Mouse (Mus musculus) CH12.LX (cell line): ENCODE data around the gene Zfp326.

Experiments used
- CTCF ChIP-seq, 2 experiments: IDR thresholded peaks in 1 of 2; conservative IDR thresholded peaks in 1 of 2; 2 replicates each; pipeline ENCODE4 v1.5.1; 2011 to 2012; ENCODE audit warnings: low read depth in 2 of 2, low read length in 2 of 2, improper control_type of control experiment in 1 of 2, inconsistent platforms in 1 of 2, mild to moderate bottlenecking in 1 of 2, moderate library complexity in 1 of 2
- GABPA ChIP-seq: IDR thresholded peaks from 2 replicates; pipeline ENCODE4 v1.6.1; 2012; ENCODE audit warnings: low read depth, low read length, improper control_type of control experiment, inconsistent platforms; ENCODE audit not compliant: insufficient replicate concordance
- JUN ChIP-seq: IDR thresholded peaks from 2 replicates; pipeline ENCODE4 v1.6.1; 2011; ENCODE audit warnings: low read depth, mild to moderate bottlenecking, low read length, improper control_type of control experiment, moderate library complexity; ENCODE audit not compliant: insufficient read depth
- MYC ChIP-seq: IDR thresholded peaks from 2 replicates; pipeline ENCODE4 v1.6.1; 2011; ENCODE audit warnings: low read depth, mild to moderate bottlenecking, improper control_type of control experiment, low read length
- POLR2A ChIP-seq: IDR thresholded peaks from 2 replicates; pipeline ENCODE4 v1.6.1; 2011; ENCODE audit warnings: low read depth, mild to moderate bottlenecking, improper control_type of control experiment, low read length
- SMC3 ChIP-seq: IDR thresholded peaks from 2 replicates; pipeline ENCODE4 v1.6.1; 2011; ENCODE audit warnings: low read depth, low read length, improper control_type of control experiment
- UBTF ChIP-seq: IDR thresholded peaks from 2 replicates; pipeline ENCODE4 v1.6.1; 2012; ENCODE audit warnings: low read depth, mild to moderate bottlenecking, inconsistent platforms, low read length, improper control_type of control experiment, moderate library complexity
- USF2 ChIP-seq: conservative IDR thresholded peaks from 2 replicates; pipeline ENCODE4 v1.6.1; 2011; ENCODE audit warnings: low read depth, low read length, improper control_type of control experiment
- ZC3H11A ChIP-seq: IDR thresholded peaks from 2 replicates; pipeline ENCODE4 v1.6.1; 2012; ENCODE audit warnings: low read depth, mild to moderate bottlenecking, inconsistent platforms, low read length, improper control_type of control experiment
- ZMIZ1 ChIP-seq: IDR thresholded peaks from 2 replicates; pipeline ENCODE4 v1.6.1; 2012; ENCODE audit warnings: low read depth, mild to moderate bottlenecking, inconsistent platforms, low read length, improper control_type of control experiment

DNA sequence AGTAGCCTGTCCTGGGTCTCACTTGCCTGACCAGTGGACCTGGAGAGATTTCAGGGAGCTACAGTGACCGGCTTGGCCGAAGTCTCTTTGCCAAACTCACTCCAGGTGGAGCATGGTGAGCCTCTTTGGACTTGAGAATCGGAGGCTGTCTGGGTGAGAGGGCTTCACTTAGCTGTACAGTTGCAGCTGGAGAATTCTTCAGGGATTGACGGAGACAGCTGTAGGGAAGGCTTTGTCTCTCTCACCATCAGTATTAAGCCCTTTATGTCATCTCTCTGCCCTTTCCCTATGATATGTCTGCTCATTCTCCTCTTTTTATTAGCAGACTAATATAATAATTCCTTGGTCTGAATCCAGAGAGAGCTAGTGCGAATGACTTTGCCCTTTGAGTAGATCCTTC, 18.9 kb upstream of the Zfp326 start:
- TF ChIP-seq MYC, result no peak
- TF ChIP-seq GABPA, result no peak
- no peak for TF ChIP-seq UBTF
- no peak for TF ChIP-seq SMC3
- TF ChIP-seq CTCF (conservative IDR thresholded peaks at IDR 0.05 in 1 of 2, IDR thresholded peaks at IDR 0.05 in 1 of 2; ENCODE audit: low read depth in 2 of 2, low read length in 2 of 2), result no peak
- no peak for TF ChIP-seq JUN
- TF ChIP-seq USF2, result no peak
- no peak for TF ChIP-seq POLR2A
- no peak for TF ChIP-seq ZMIZ1
- TF ChIP-seq ZC3H11A, result no peak
